Mouse (Mus musculus): ENCODE results near the gene Spred3.
"Not testable (repeated sequence)": the region's sequence is repeated elsewhere in the genome, so short reads cannot be mapped to it uniquely, and the experiment has no call there.

The Spred3 gene

DNA sequence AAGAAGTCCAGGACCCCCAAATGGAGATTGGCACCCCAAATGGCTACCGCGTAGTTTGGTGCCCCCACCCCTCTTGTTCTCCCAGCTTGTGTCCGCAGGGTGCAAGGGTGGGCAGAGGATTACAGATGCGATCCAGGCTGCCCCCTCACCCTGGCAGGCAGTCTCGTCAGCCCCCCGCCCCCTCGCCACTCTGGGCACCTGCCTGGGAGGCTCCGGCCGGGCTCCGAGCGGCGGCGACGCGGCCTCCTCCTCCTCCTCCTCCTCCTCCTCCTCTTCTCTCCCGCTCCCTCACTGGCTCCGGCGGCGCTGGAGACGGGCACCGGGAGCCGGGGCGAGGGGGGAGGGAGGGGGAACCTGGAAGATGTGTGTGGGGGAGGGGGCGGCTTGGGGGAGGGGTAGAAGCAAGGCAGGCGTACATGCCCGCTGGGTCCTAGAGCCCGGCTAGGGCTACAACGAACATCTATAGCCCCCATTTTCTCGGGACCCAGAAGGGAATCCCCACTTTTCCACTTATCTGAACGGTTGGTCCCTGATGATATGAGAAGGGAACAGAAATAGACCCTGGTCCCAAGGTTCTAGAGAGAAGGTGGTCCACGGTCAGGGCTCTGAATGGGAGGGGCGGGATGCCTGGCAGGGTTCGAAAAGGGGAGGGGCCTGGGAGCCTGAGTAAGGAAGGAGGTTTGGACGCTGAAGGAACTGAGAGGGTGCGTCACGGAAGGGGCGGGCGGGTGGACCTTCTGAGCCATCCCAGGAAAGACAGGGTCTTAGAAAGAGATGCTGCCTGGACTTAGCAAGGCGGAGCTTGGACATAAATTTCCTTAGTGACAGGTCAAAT lies 763 bp downstream of the Spred3 start:
- in situ Hi-C loops (cut with MboI; ENCODE audit: low sequenced_read_pairs): no loop called here

DNA sequence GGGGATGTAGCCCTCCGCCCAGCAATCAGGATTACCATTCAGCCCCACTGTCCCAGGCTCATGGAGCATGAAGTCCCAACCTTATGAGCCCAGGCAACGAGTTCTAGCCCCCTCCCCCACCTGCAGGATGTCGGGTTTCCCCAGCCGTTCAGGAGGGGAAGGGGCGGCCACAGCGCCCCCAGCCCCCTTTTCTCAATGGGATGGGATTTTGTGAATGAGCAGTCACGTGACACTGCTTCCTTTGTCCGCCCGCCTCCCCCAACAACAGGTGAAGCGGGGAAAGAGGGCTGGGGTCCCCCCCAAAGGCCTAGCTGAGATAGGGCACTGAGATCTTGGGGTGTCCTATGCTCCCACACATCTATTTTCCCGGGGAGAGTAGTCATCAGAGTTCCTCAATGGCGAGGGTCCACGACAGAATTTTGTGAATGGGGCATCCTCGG lies 1.4 kb downstream of the Spred3 start:
- in situ Hi-C loops (cut with MboI; ENCODE audit: low sequenced_read_pairs): no loop called here

DNA sequence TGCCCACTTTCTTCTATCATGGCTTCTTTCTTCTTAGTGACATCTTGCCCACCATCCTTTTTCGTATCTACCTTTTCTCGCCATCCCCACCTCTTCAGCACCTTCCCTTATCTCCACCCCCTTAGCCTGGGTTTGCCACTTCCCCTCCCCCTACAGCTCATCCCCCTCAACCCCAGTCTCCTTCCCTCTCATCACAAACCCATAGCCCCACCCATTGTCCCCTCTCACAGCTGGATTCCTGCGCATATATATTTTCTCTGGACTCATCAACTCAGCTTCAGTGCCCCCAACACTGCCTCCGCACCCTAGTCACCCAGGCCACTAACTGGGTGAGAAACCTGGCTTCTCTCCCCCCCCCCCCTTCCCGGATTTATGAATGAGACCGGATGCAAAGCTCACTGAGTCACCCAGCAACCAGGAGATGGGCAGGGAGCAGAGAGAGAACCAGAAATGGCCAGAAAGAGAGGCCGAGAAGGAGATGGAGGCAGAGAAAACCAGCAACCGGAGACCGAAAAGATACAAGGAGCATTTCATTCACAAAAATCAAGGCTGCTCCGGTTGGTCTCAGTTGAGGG lies 2.0 kb downstream of the Spred3 start:
- in situ Hi-C loops (cut with MboI; ENCODE audit: low sequenced_read_pairs): no loop called here

DNA sequence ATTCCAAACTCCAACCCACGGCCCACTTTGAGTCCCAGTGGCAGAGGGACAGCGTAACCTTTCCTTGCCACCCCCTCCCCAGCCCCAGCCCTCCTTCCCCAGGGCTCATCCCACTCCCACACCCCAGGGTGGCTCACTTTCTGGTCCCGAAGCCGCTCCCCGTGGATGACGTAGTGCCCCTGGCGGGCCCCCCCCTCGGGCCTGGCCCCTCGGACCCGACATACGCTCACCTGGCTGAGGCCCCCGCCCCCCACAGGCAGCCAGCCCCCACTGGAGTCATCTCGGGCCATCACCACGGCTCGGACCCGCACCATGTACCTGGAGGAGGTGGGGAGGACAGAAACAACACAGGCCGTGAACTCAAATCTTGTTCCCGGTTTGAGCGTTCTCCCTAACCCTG lies 2.6 kb downstream of the Spred3 start:
- in situ Hi-C loops (cut with MboI; ENCODE audit: low sequenced_read_pairs): no loop called here

DNA sequence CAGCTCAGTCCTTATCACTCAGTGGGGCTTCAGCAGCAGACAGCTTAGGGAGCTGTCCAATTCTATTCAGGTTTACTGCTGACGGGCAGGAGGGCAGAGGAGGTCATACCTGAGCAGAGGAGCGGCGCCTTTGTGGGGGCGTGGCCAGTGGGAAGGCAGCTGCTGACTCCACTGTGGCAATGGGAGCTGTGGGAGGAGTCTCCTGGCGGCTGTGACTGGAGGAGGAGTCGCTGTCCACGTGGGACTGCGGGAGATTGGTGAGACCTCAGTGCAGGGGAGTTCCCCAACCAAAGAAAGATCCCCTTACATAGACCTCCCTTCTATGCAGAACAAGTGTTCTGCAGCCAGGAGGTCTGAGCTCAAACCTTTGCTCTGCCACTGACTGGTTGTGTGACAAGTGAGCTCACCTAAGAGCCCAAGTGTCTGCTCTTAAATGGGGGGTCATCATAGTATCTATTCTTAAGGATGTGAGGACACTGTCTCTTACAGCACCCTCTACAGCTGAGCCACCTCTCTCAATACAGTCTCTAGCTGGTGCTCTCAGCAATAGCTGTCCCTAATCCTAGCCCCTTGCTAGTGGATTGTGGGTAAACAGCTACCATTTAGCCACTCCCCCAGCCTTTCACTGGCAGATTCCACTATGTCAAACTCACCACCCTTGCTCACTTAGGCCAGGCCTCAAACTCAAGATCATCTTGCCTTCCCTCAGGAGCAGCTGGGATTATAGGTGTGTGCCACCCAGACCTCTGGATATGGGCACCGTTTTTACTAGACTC lies 7.3 kb downstream of the Spred3 start:
- in situ Hi-C loops (cut with MboI; ENCODE audit: low sequenced_read_pairs): no loop called here

DNA sequence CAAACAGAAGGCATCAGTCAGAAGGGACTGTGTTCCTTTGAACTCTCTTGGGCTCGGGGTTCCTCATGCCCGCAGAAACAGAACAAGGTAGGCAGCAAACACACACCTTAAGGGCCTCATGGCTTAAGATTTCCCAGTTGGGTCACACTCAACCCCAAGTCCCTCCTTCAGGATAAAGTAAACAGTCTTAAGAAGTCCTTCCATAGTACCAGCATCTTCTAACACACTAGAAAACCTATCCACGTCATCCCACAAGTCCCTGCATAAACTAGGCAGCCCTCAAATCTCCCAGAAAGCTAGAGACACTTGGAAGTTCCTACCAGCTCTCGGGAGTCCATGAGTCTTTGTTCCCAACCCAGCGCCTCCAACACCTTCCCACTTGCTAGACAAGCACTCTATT lies 7.9 kb downstream of the Spred3 start:
- in situ Hi-C loops (cut with MboI; ENCODE audit: low sequenced_read_pairs): no loop called here

DNA sequence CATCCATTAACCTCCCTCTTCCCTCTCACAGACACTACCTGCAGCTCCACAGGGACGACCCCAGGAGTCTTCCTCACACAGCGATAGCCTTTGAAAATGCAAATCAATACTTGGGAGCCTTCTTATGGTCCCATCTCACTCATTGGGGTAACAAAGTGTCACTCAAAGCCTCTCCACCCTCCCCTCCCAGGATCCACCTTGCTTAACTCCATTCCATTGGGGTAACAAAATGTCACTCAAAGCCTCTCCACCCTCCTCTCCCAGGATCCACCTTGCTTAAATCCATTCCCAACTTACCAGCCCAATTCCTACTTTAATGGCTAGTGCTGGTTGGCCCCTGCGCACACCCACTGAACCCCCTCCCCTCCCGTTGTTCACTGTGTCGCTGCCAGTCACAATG lies 11.9 kb downstream of the Spred3 start:
- in situ Hi-C loops (cut with MboI; ENCODE audit: low sequenced_read_pairs): no loop called here

DNA sequence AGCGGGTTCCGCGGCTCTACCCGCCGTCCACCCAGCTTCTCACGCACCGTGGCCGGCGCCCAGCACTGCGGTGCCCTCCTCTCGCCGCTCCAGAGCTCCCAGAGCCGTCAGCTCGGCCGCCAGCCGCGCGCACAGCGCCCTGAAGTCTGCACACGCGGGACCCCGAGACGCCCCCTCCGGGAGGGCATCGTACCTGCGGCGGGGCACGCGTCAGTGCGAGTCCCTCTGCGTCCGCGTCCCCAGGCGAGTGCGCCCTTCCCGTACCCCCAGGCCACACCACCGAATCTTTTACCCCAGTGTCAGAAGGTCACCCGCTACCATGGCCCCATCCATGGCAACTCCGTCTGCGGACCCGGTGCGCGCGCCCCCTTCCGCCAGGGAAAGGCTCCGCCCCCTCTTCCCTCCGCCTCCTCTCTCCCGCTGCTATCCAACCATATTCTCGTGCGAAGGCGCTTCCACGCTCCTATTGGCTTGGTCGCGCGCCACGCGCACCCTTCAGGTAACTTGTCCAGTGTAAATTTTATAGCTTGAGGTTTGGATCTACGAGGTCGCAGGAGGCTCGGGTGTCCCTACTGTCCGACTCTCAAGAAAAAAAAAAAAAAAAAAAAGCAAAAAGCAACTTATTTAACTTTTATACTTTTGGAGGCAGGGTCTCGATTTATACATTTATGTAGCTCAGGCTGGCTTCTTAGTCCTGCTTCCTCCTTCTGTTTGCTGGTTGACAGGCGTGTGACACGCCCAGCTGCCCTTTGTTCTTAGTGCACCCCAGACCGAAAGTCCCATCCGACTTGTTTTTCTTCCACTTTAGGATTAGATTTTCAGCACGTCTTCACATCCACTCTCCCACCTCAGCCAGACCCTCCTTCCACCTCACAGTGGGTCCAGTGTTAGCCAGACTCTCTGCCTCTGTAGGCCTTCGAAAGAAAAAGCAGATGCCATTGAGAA lies 14.1 kb downstream of the Spred3 start, which contains the start of gene Fam98c:
TSS of gene Fam98c (minus strand) at position 397 of the 945 bp plus-strand sequence.
- in situ Hi-C loops (cut with MboI; ENCODE audit: low sequenced_read_pairs): no loop called here

DNA sequence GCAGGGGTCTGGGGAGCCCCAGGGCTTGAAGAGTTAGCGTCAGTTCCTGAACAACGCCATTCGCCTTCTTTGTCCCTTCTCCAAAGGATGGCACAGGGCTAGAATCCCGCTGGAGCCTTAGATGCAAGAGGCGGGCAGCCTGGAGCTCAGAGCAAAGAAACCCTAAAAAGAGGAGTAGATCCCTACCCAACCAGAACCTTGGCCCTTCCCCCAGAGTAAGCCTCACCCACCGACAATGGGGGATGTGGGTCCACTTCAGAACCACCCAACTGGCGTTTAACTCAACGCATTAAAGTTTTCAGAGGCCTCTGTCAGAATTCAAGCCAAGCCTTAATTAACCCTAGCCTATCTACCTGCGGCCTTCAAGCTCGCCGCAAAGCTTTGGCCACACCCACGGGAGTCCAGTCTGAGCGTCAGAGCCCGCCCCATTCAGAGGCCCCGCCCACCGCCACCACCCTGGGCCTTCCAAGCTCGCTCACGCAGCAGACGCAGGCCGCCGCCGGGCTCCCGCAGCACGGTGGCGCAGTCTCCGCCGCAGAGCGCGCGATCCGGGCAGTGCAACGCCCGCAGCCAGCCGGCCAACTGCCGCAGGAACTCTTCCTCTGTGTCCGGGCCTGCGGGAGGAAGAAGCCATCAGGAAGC lies 14.9 kb downstream of the Spred3 start:
- in situ Hi-C loops (cut with MboI; ENCODE audit: low sequenced_read_pairs): no loop called here

DNA sequence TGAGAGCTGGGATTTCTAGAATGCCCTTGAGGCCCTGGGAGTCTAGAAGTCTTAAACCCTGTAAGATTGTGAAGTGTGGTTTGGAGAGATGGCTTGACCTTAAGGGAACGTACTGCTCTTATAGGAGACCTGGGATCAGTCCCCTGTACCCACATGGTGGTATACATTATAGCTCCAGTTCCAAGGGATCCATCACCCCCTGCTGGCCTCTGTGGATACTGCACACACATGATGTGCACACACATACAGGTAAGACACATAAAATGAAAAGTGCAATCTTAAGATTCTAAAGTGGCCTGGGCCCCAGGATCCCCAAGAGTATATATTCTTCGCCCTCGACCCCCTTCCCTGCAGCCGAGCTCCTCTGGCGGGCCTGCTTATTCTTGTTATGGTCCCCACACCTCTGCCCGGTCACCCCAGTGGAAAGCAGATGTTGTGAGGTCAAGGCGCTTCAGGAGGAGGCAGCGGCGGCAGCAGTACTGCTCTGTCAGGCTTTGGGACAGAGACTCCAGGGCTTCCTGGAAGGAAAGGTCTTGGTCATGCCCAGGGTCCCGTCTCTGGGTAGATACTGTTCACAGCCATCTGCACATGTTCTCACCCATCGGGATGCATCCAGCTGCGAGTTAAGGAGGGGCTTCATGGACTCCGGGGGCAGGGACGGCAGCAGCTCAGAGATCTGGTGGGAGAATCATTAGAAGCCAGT lies 16.0 kb downstream of the Spred3 start:
- in situ Hi-C loops (cut with MboI; ENCODE audit: low sequenced_read_pairs): no loop called here

DNA sequence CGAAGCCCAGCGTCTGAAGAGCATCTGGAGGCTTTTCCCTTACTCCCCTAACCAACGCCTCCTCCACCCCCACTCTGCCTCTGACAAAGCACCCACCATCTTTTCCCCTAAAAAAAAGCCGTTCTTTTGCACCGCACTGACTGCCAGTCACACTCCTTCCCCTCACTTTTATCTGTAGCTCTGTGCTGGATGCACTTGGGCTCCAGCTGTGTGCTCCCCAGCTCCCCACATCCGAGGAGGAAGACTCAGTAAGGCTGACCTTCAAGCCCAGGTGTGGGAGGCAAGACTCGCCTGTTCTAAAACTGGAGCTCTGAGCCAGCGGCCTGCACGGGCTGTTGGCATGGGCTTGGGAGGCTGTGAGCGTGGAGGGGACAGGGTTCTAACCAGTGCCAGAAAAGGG lies 18.7 kb downstream of the Spred3 start:
- in situ Hi-C loops (cut with MboI; ENCODE audit: low sequenced_read_pairs): no loop called here

DNA sequence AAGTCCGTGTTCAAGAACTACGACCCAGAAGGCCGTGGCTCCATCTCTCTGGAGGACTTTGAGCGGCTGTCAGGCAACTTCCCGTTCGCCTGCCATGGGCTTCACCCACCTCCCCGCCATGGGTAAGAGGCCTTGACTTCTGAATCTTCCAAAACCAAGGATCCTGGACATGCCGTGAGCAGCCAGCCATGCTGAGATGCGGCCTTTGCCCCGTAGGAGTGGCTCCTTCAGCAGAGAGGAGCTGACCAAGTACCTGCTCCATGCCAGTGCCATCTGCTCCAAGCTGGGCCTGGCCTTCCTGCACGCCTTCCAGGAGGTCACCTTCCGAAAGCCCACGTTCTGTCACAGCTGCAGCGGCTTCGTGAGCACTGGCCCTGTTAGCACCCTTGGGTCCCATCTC lies 21.4 kb downstream of the Spred3 start:
- in situ Hi-C loops (cut with MboI; ENCODE audit: low sequenced_read_pairs): no loop called here

DNA sequence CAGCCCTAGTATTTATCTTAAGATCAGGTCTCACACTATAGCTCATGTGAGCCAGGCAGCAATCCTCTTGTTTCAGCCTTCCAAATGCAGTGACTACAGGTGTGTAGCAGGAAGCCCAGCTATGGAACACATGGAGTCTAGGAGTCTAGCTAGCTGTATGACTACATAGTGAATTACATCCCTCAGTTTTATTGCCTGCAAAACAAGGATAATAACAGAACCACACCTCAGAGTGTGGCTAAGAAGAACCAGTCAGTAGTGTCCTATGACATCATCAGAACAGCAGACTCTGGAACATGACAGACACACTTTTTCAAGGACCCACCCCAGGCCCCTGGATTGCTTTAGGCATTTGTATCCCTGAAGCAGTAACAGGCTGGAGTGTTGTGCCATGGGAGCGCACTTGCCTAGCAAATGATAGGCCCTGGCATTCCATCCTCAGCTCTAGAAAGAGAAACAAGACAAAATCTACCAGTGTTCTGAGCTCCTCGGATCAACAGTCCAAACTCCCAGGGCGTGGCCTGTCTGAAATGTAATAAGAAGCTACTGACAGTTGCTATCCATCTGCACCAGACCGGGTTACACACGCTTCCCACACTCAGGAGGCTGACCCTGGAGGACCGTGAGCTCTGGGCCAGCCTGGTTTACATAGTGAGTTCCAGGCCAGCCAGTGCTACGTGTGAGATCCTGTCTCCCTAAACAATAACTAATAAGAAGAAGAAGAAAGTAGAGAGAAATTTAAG lies 23.4 kb downstream of the Spred3 start:
- in situ Hi-C loops (cut with MboI; ENCODE audit: low sequenced_read_pairs): no loop called here

DNA sequence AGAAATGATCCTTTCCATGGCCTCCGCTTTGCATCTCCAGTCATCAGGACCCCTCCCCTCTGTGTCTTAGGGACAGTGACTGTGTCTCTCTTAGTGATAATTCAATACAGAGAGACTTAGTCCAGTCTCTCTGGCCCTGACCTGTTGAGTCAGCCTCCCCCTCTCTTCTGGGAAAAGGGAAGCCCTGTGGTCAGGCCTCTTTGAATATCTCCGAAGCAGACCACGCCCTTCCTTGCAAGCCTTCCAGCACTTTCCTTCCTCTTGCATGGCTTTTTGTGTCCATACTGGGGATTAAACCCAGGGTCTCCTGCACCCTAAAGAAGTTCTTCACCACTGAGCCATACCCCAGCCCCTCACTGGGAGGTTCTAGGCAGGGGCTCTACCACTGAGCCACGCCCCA lies 26.2 kb downstream of the Spred3 start:
- in situ Hi-C loops (cut with MboI; ENCODE audit: low sequenced_read_pairs): no loop called here

DNA sequence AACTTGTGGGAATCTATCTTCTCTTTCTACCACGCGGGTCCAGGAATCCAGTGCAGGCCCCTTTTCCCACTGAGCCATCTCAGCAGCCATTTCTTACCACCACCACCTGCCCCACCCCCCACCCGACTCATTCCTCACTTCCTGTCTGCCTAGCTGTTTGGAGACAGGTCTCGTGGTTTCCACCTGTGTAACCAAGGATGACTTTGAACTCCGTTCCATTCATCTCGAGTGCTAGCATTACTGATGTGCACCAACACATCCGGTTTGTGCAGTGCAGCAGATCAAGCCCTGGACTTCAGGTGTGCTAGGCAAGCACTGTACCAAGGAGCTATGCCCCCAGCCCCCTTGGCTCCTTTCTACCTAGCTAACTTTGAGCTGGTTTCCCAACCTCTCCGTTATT lies 28.8 kb downstream of the Spred3 start:
- in situ Hi-C loops (cut with MboI; ENCODE audit: low sequenced_read_pairs): no loop called here

DNA sequence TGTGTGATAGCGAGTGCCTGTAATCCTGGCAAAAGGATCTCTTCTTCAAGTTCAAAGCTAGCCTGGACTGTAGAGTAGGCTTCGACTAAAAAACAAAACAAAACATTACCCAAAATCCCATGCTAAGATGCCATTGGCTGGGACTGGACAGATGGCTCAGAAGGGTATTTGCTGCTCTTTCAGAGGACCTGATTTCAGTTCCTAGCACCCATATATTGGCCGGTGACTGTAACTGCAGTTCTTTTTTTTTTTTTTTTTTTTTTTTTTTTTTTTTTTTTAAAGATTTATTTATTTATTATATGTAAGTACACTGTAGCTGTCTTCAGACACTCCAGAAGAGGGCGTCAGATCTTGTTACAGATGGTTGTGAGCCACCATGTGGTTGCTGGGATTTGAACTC lies 31.0 kb downstream of the Spred3 start:
- in situ Hi-C loops (cut with MboI; ENCODE audit: low sequenced_read_pairs): not testable (repeated sequence)

DNA sequence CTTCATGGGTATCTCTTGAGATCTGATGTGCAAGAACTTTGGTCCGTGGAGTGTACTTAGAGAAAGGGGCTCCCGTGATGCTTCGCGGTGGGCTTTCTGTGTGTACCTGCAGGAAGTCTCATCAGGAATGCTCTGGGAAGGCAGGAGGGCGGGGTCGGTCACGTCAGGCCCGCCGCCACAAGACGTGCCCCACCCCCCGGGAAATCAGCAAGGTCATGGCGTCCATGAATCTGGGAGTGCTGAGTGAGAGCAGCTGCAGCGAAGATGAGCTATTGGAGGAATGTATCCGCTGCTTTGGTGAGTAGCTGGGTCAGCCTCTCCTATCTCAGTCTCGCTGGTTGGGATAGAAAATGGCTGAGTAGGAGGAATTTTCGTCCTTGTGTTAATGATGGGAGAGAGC lies 32.8 kb downstream of the Spred3 start:
- in situ Hi-C loops (cut with MboI; ENCODE audit: low sequenced_read_pairs): no loop called here

DNA sequence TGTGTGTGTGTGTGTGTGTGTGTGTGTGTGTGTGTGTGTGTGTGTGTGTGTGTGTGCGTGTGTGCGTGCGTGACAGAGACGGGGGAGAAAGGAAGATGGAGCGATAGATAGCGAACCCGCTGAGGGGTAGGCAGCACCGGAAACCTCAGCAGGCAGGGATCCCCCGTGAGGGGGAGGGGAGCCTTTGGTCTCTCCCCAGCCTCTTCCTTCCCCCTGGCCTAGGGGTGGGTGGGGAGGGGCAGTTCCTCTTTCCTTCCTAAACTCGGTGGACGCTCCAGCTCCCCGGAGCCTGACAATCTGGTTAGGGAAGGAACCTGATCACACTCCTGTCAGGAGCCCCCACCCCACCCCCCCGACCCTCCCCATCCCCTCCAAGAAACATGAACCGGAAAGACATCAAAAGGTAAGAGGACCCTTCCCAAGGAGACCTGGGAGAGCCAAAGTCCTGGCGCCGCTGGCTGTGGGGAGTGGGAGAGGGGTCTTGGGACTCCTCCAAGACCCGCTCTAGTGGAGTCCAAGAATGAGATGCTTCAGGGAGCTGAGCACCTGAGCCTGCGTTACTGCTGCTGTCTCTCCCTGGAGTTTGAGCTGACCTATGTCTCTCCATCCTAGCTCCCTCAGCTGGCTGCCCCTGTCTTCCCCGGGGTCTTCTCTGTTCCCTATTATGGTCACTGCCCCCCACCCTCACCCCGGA lies 35.4 kb downstream of the Spred3 start, which contains the start of gene Rasgrp4:
TSS of gene Rasgrp4 (plus strand) at position 159 of the 694 bp plus-strand sequence.
- in situ Hi-C loops (cut with MboI; ENCODE audit: low sequenced_read_pairs): no loop called here

All from CH12F3 (cell line).